Mouse (Mus musculus) neural tube, embryonic 14.5 days (tissue): ENCODE measurements at regions not wholly inside any gene's neighbourhood (a gene's known extent, or its start where the extent isn't known, plus 50 kb on each side); places are given as distances from the start of the nearest gene placed in this dataset.
"Not testable (repeated sequence)": the region's sequence is repeated elsewhere in the genome, so short reads cannot be mapped to it uniquely, and the experiment has no call there.

Experiments
- ATAC-seq: fragments of 200-750 bp; cut with Nextera tagmentation; 2 replicates; pipeline ENCODE4 v1.8.0; 2017; ENCODE audit warnings: low read depth, mild to moderate bottlenecking, moderate TSS enrichment, moderate library complexity
- H3K27ac ChIP-seq: fragments of 300-500 bp; sonication (generic); 2 replicates; pipeline ENCODE4 v1.5.1; 2014; ENCODE audit warnings: low read depth, mild to moderate bottlenecking, control low read depth, low read length, moderate library complexity, mixed read lengths
- H3K27me3 ChIP-seq: fragments of 300-500 bp; sonication (generic); 2 replicates; pipeline ENCODE4 v1.6.1; 2014; ENCODE audit warnings: low read length; ENCODE audit not compliant: control insufficient read depth, insufficient read depth
- H3K36me3 ChIP-seq: fragments of 300-500 bp; sonication (generic); 2 replicates; pipeline ENCODE4 v1.6.1; 2014; ENCODE audit warnings: low read length, mixed read lengths; ENCODE audit not compliant: control insufficient read depth, insufficient read depth
- H3K4me1 ChIP-seq: fragments of 300-500 bp; sonication (generic); 2 replicates; pipeline ENCODE4 v1.6.1; 2014; ENCODE audit warnings: low read length; ENCODE audit not compliant: control insufficient read depth, insufficient read depth
- H3K4me2 ChIP-seq: fragments of 300-500 bp; sonication (generic); 2 replicates; pipeline ENCODE4 v1.6.1; 2014; ENCODE audit warnings: mild to moderate bottlenecking, low read depth, low read length, control low read depth
- H3K4me3 ChIP-seq: fragments of 300-500 bp; sonication (generic); 2 replicates; pipeline ENCODE4 v1.5.1; 2014; ENCODE audit warnings: low read depth, low read length, control low read depth, mixed read lengths
- H3K9ac ChIP-seq: fragments of 300-500 bp; sonication (generic); replicated peaks from 2 replicates; pipeline ENCODE4 v1.6.1; 2014; ENCODE audit warnings: low read depth, mild to moderate bottlenecking, control low read depth, low read length, mixed read lengths
- H3K9me3 ChIP-seq: fragments of 300-500 bp; sonication (generic); 2 replicates; pipeline ENCODE4 v1.6.1; 2016; ENCODE audit warnings: low read length; ENCODE audit not compliant: control insufficient read depth
- WGBS: fragments of 180-500 bp; shearing (Covaris S2); extraction: QIAGEN DNeasy Blood & Tissue Kit; methylation state at CpG from one replicate; pipeline ENCODE4 v1.1.7; 2014; 5-methylcytosine and 5-hydroxymethylcytosine counted together

- H3K9me3 ChIP-seq = no peaks in the 10 kb centered on the region
- no peak overlapping the region for H3K9ac ChIP-seq
- H3K4me2 ChIP-seq = no peak overlapping the region
- no peaks in the 10 kb centered on the region for H3K36me3 ChIP-seq
- no peak overlapping the region for H3K27ac ChIP-seq
- H3K4me3 ChIP-seq = no peak overlapping the region
- no peaks in the 10 kb centered on the region for H3K4me1 ChIP-seq
- no peak for ATAC-seq
- no peaks in the 10 kb centered on the region for H3K27me3 ChIP-seq
- WGBS = 76% methylated on average over 2 of the region's 2 CpGs
These were observed 946.3 kb upstream of the Cypt12 start for GRCm38 (mm10) chr3:17001871-17002270.

DNA sequence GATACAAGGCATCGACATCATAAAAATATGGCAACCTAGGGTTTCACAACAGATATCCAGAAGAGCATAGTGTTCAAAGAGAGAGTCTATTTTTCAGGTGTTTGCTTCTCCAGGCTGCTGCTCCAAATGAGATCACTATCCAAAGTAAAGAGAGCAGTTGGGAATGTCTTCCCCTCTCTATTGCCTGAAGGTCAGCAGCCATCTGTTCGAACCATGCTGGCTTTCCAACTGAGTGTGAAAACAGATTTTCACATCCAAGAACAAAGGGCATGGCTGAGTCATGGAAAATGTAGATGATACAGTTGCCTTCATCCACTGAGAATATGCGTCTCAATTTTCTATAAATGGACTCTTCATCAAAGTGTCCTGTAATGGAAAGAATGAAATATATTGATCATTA is 945.1 kb upstream of the Cypt12 start:
- Histone ChIP-seq H3K9me3 (no peaks in the 10 kb centered on the region), H3K4me2 (no peak overlapping the region), H3K4me3 (no peak overlapping the region), H3K4me1 (no peaks in the 10 kb centered on the region), H3K36me3 (no peaks in the 10 kb centered on the region), H3K27ac (no peak overlapping the region), H3K27me3 (no peaks in the 10 kb centered on the region), H3K9ac (no peak overlapping the region)
- ATAC-seq = no peak
- 72% methylated on average over 3 of the region's 3 CpGs for WGBS

DNA sequence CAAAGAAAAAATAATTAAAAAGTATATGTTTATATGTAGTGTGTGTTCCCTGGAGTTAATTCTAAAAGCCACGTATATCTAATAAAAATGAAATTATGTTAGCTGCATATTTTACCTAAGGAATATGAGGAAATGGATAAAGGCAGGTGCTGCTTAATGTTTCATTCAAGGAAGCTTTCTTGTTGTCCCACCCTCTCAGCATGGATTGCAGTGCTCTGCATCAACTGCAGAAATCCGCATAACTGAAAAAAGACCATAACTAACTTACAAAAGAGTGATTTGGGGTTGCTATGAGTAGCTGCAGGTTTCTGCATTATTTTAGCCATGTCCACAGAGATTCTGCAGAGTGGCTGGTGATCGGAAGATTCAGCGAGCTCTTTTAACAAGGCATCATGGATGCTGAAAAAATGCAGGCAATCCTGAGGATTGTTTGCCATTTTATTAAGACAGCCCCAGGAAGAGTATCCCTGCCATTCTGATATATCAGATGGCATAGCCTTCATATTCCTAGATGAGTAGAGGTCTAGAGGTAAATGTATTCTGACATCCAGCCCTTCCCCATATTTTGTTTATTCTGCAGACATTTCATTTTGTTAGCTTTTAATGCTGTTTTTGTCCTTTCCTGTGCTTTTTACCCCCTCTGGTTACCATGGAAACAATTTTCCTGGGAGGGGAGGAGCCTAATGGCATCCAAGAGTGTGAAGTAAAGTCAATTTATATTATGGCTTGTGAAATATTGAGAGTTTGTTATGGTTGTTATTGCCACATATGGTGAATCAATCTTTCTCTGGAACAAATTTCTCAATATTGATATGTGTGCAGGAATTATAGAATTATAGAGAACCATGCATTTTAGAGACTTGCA is 933.8 kb upstream of the Cypt12 start:
- 68% methylated on average over 4 of the region's 4 CpGs for WGBS
- Histone ChIP-seq H3K4me3 (no peak overlapping the region), H3K27ac (no peak overlapping the region), H3K9me3 (no peaks in the 10 kb centered on the region), H3K27me3 (no peaks in the 10 kb centered on the region), H3K36me3 (no peaks in the 10 kb centered on the region), H3K4me2 (no peak overlapping the region), H3K4me1 (peaks cover 2% of the 10 kb centered on the region; the same call in 1 of the 2 replicates), H3K9ac (no peak overlapping the region)
- 0 out of 2 replicates have a peak, but pooled peaks have one; percentile 34 for ATAC-seq

- no peak overlapping the region for H3K27ac ChIP-seq
- H3K36me3 ChIP-seq = no peaks in the 10 kb centered on the region
- H3K9me3 ChIP-seq = no peaks in the 10 kb centered on the region
- H3K27me3 ChIP-seq = no peaks in the 10 kb centered on the region
- H3K4me3 ChIP-seq = no peak overlapping the region
- H3K4me2 ChIP-seq = no peak overlapping the region
- no peak for ATAC-seq
- H3K4me1 ChIP-seq = no peaks in the 10 kb centered on the region
- 95% methylated on average over 2 of the region's 2 CpGs for WGBS
- no peak overlapping the region for H3K9ac ChIP-seq
These were observed 897.4 kb upstream of the Cypt12 start for GRCm38 (mm10) chr3:17050811-17051210.

- not testable (repeated sequence) for H3K4me3 ChIP-seq
These were observed 889.8 kb upstream of the Cypt12 start for GRCm38 (mm10) chr3:17058381-17058780.

GRCm38 (mm10) chr3:17106261-17106660 is 841.9 kb upstream of the Cypt12 start:
- H3K27me3 ChIP-seq, H3K4me2 ChIP-seq, H3K9ac ChIP-seq, ATAC-seq, H3K4me3 ChIP-seq, H3K9me3 ChIP-seq, H3K36me3 ChIP-seq, H3K4me1 ChIP-seq, H3K27ac ChIP-seq: not testable (repeated sequence)

More at GRCm38 (mm10) chr3:17058381-17058780, 889.8 kb upstream of the Cypt12 start:
- H3K4me2 ChIP-seq, H3K36me3 ChIP-seq, H3K4me1 ChIP-seq, H3K27ac ChIP-seq, ATAC-seq, H3K9ac ChIP-seq, H3K27me3 ChIP-seq, H3K9me3 ChIP-seq: not testable (repeated sequence)
- 75% methylated on average over 4 of the region's 4 CpGs for WGBS
